Mouse (Mus musculus) urinary bladder, adult 18-20 months (tissue): ENCODE results near the gene Tex13a.

Experiments used
- DNase-seq, 2 experiments: peaks; one replicate each; pipeline ENCODE4 v3.0.0; 2022; ENCODE audit warnings: low spot score in 2 of 2, mixed read lengths in 2 of 2

Tex13a gene

DNA sequence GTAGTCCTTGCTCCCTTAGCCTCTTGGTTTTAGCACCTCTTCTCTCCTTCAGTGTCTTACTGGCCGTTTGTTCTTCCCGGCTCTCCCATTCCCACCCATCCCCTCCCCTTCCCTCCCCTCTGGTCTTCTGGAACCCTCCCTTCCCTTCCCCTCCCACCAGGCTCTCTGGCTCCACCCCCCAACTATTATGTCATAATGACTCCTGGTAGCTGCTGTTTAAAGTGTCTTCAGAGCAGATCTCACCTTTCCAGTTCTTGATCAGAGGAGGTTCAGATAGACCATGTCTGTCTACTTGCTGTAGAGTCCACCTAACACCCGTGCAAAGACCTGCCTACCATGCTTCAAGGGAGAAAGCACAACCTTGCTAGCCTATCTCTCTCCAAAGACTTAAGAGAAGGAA, at the start of gene Tex13a:
Gene Tex13a, minus strand, starts transcription at position 101 of the 400 bp plus-strand sequence.
- no peak for DNase-seq

DNA sequence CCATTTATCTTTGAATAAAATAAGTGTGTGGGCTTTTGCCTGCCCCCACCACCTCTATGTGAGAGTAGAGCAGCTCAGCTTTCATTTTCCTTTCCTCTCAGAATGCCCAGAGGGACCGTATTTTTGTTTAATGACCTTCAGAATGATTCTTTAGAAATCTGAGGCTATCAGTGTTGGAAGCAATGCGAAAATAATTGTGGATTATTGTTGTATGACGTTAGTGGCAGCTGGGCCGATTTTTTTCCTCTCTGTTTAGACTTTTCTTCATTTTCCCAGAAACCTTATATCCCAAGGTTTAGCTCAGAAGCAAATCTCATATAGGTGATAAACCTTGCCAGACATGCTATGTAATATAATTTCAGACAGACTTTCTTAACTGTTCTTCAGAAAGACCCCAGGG, 25.2 kb upstream of the Tex13a start:
- DNase-seq = no peak

DNA sequence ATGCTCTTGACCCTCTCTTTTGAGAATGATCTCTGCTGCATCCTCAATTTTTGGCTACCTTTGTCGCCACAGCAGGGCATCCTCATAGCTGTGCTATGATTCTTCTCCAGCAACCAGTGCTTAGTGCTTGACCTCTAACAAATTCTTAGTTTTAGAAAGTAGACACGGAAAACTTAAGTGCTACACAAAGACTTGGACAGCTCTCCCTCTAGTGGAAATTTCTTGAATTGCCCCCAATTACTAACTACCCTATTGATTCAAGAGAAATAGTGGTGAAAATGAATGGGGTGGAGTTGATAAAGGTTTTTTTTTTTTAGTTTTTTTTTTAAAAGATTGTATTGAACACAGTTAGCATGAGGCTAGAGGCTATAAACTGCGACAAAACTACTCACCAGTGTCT, 39.2 kb downstream of the Tex13a start:
- DNase-seq = no peak
